Mouse (Mus musculus): ENCODE results near the gene Rbfox3.

DNA sequence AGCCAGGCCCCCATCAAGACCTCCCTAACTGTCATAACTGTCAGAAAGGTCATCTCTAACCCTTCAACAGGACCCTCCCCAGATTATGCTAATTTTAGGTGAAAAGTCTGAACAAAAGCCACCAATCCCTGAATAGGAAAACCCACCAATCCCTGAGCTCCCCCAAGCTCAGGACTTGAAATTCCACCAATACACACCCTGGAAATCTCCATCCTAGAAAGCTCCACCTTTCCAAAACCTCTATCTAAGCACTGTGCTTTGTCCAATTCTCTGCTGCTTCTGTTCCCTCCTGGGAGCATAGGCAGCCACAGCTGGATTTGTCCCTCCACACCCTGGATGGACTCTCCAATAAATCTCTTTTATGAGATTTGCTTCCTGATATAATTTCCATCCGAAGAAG is 438.2 kb downstream of the Rbfox3 start:
- TF ChIP-seq CTCF (conservative IDR thresholded peaks at IDR 0.05; ENCODE audit: low read length) (no peak), NANOG (IDR thresholded peaks at IDR 0.05; ENCODE audit: borderline replicate concordance, low read length) (no peak)
